23 mouse cellular contexts compared by ENCODE assay signal in genomic region chrX:60940225-60940624, GRCm38 (mm10). TPM values are rescaled to one million over a fixed set of nuclear protein-coding genes. Genes with fewer than 3 reads are reported as not detected.
"Had no signal": no experiment of that assay in that cellular context is flagged by ENCODE, and none has a peak within 500 bp of the region (broad histone marks: within the 10 kb centered on the region; RNA-seq: fewer than 3 reads in every experiment).

No protein-coding gene starts in this region.

- DNase-seq: kidney, postnatal 14 days; kidney, postnatal 4 days; left cerebral cortex, postnatal 4 days; liver, postnatal 0 days; lung, embryonic 14.5 days; right cerebral cortex, postnatal 4 days; thymus, adult 2 months; thymus, postnatal 14 days; thymus, postnatal 4 days had no signal

- H3K27me3 ChIP-seq: limb, embryonic 12.5 days; limb, embryonic 15.5 days; midbrain, embryonic 12.5 days; midbrain, embryonic 15.5 days; neural tube, embryonic 12.5 days; neural tube, embryonic 15.5 days had no signal

- H3K9ac ChIP-seq: limb, embryonic 12.5 days; limb, embryonic 15.5 days; liver, embryonic 14.5 days; liver, postnatal 0 days; lung, embryonic 14.5 days; midbrain, embryonic 12.5 days; midbrain, embryonic 15.5 days; neural tube, embryonic 12.5 days; neural tube, embryonic 15.5 days had no signal

- H3K36me3 ChIP-seq: limb, embryonic 12.5 days; limb, embryonic 15.5 days; midbrain, embryonic 12.5 days; midbrain, embryonic 15.5 days; neural tube, embryonic 12.5 days; neural tube, embryonic 15.5 days had no signal

- H3K27ac ChIP-seq: limb, embryonic 12.5 days; limb, embryonic 15.5 days; liver, embryonic 14.5 days; macrophage; midbrain, embryonic 12.5 days; midbrain, embryonic 15.5 days; neural tube, embryonic 12.5 days; neural tube, embryonic 15.5 days; stomach, postnatal 0 days had no signal

- ATAC-seq: liver, postnatal 0 days; lung, postnatal 0 days; midbrain, embryonic 15.5 days had no signal

- H3K4me1 ChIP-seq: limb, embryonic 12.5 days; limb, embryonic 15.5 days; midbrain, embryonic 12.5 days; midbrain, embryonic 15.5 days; neural tube, embryonic 12.5 days; neural tube, embryonic 15.5 days had no signal

- H3K4me2 ChIP-seq: limb, embryonic 12.5 days; limb, embryonic 15.5 days; liver, embryonic 11.5 days; lung, embryonic 14.5 days; midbrain, embryonic 12.5 days; midbrain, embryonic 15.5 days; neural tube, embryonic 12.5 days; neural tube, embryonic 15.5 days had no signal

- H3K9me3 ChIP-seq: limb, embryonic 12.5 days; limb, embryonic 15.5 days; midbrain, embryonic 12.5 days; midbrain, embryonic 15.5 days; neural tube, embryonic 12.5 days; neural tube, embryonic 15.5 days had no signal

- H3K4me3 ChIP-seq: limb, embryonic 12.5 days; limb, embryonic 15.5 days; midbrain, embryonic 12.5 days; midbrain, embryonic 15.5 days; neural tube, embryonic 12.5 days; neural tube, embryonic 15.5 days had no signal

RNA-seq across cellular contexts. Expression of gene Sox3, which starts 47.0 kb away (rescaled TPM):
- total RNA-seq: megakaryocyte, adult 5-6 weeks had no signal
- polyA plus RNA-seq: kidney, embryonic 16.5 days; limb, embryonic 12.5 days; limb, embryonic 15.5 days; liver, embryonic 11.5 days; liver, embryonic 14.5 days; liver, postnatal 0 days; lung, embryonic 14.5 days; macrophage; stomach, embryonic 14.5 days had no signal
